Mouse (Mus musculus): ENCODE data around the gene Trio.

The Trio gene

GRCm38 (mm10) chr15:27788122-27788759 lies 237.4 kb downstream of the Trio start:
- DNase-seq: no peak

GRCm38 (mm10) chr15:27787151-27787550 lies 238.5 kb downstream of the Trio start:
- peak; percentile 44 for DNase-seq

- no peak for DNase-seq
These were observed 239.2 kb downstream of the Trio start for GRCm38 (mm10) chr15:27786418-27786817.

GRCm38 (mm10) chr15:27785280-27786001 lies 240.2 kb downstream of the Trio start:
- DNase-seq: no peak

- no peak for DNase-seq
These were observed 241.5 kb downstream of the Trio start for GRCm38 (mm10) chr15:27784126-27784563.

- no peak for DNase-seq
These were observed 242.0 kb downstream of the Trio start for GRCm38 (mm10) chr15:27783541-27784125.

- DNase-seq: no peak
These were observed 242.6 kb downstream of the Trio start for GRCm38 (mm10) chr15:27783092-27783491.

- no peak for DNase-seq
These were observed 243.1 kb downstream of the Trio start for GRCm38 (mm10) chr15:27782383-27783036.

- no peak for DNase-seq
These were observed 245.8 kb downstream of the Trio start for GRCm38 (mm10) chr15:27779827-27780226.

GRCm38 (mm10) chr15:27779398-27779797 lies 246.2 kb downstream of the Trio start:
- DNase-seq: no peak

GRCm38 (mm10) chr15:27778256-27778655 lies 247.4 kb downstream of the Trio start:
- DNase-seq: no peak

GRCm38 (mm10) chr15:27777455-27778190 lies 248.0 kb downstream of the Trio start:
- no peak for DNase-seq

- no peak for DNase-seq
These were observed 251.2 kb downstream of the Trio start for GRCm38 (mm10) chr15:27774481-27774880.

- DNase-seq: no peak
These were observed 253.5 kb downstream of the Trio start for GRCm38 (mm10) chr15:27772125-27772627.

- no peak for DNase-seq
These were observed 254.1 kb downstream of the Trio start for GRCm38 (mm10) chr15:27771581-27771980.

GRCm38 (mm10) chr15:27770513-27771196 lies 255.0 kb downstream of the Trio start:
- DNase-seq: no peak

GRCm38 (mm10) chr15:27761416-27761815 lies 264.2 kb downstream of the Trio start:
- DNase-seq: no peak

GRCm38 (mm10) chr15:27760655-27761054 lies 265.0 kb downstream of the Trio start:
- no peak for DNase-seq

- no peak for DNase-seq
These were observed 265.8 kb downstream of the Trio start for GRCm38 (mm10) chr15:27759890-27760289.

- DNase-seq: no peak
These were observed 267.0 kb downstream of the Trio start for GRCm38 (mm10) chr15:27758680-27759079.

- DNase-seq: no peak
These were observed 269.2 kb downstream of the Trio start for GRCm38 (mm10) chr15:27756426-27756825.
